Mouse (Mus musculus) liver, adult 2 months (tissue): ENCODE results near the gene Ube2i.

Experiments used
- CTCF ChIP-seq: fragments of 200-500 bp; IDR thresholded peaks from 2 replicates; pipeline ENCODE4 v1.5.1; 2011; ENCODE audit warnings: low read depth, low read length, control low read depth
- POLR2A ChIP-seq: fragments of 200-500 bp; IDR thresholded peaks from 2 replicates; pipeline ENCODE4 v1.6.1; 2011; ENCODE audit warnings: low read length, control low read depth; ENCODE audit not compliant: insufficient read depth; ENCODE audit errors: extremely low read depth

DNA sequence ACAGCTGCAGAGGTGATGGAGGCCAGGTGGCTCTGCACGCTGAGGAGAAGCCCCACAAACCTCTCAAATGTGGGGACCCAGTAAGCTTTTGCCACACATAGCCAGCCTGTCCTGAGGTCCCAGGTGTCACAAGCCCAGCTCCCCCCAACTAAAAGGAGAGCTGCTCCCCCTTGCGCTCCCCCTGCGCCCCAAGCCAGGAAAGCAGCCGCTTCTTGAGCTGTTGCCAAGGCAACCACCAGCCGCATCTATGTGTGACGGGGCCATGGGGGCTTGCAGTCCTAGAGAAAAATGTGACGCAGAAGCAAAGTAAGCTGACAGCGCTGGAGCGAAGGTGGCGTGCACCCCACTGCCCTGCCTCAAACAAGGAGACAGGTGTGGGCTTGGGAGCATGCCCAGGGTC is 20.7 kb downstream of the Ube2i start:
- TF ChIP-seq POLR2A (no peak), CTCF (no peak)
